Mouse (Mus musculus) lung, adult 2 months (tissue): ENCODE results near the gene Rab11fip3.

Experiments used
- CTCF ChIP-seq: fragments of 200-500 bp; IDR thresholded peaks from 2 replicates; pipeline ENCODE4 v1.5.1; 2011; ENCODE audit warnings: mild to moderate bottlenecking, low read length, control low read depth; ENCODE audit not compliant: insufficient read depth
- POLR2A ChIP-seq: fragments of 200-500 bp; IDR thresholded peaks from 2 replicates; pipeline ENCODE4 v1.6.1; 2011; ENCODE audit warnings: low read depth, mild to moderate bottlenecking, control low read depth, low read length, borderline replicate concordance; ENCODE audit errors: extremely low read depth

GRCm38 (mm10) chr17:26070136-26070535 is 781 bp upstream of the Rab11fip3 start:
- no peak for TF ChIP-seq CTCF
- no peak for TF ChIP-seq POLR2A
